Mouse (Mus musculus) adrenal gland, adult 18-20 months (tissue): ENCODE measurements around the gene Tuft1. TPM values are rescaled to one million over a fixed set of nuclear protein-coding genes. Genes with fewer than 3 reads are reported as not detected.
A peak's percentile ranks its signal among the peaks of the same experiment; 100 is the strongest.
"Not testable (repeated sequence)": the region's sequence is repeated elsewhere in the genome, so short reads cannot be mapped to it uniquely, and the experiment has no call there.

ENCODE experiments used
- DNase-seq, 2 experiments: peaks; one replicate each; pipeline ENCODE4 v3.0.0; 2021 to 2022; ENCODE audit warnings: low spot score in 2 of 2
- total RNA-seq, 2 experiments: library from RNA; stranded (reverse); gene quantifications; 1 replicate in 1 of 2; 2 replicates in 1 of 2; pipeline ENCODE4 v1.2.3; 2021

Gene Tuft1
- total RNA-seq, 2 experiments from 2014 or later = 7.3 to 13.5 TPM

GRCm38 (mm10) chr3:94665060-94665802 is 6.6 kb upstream of the Tuft1 start:
- not testable (repeated sequence) for DNase-seq

GRCm38 (mm10) chr3:94660841-94661240 is 2.2 kb upstream of the Tuft1 start:
- DNase-seq = not testable (repeated sequence)

- DNase-seq = not testable (repeated sequence)
Observed at GRCm38 (mm10) chr3:94659142-94659748, 573 bp upstream of the Tuft1 start.

GRCm38 (mm10) chr3:94657852-94658739 is 576 bp downstream of the Tuft1 start:
- DNase-seq = not testable (repeated sequence)

- not testable (repeated sequence) for DNase-seq
Observed at GRCm38 (mm10) chr3:94653967-94654366, 4.7 kb downstream of the Tuft1 start.

GRCm38 (mm10) chr3:94650409-94650808 is 8.3 kb downstream of the Tuft1 start:
- DNase-seq = no peak

GRCm38 (mm10) chr3:94648755-94649590 is 9.7 kb downstream of the Tuft1 start:
- peak in 1 of 2 experiments; percentile 26 for DNase-seq

- DNase-seq = not testable (repeated sequence)
Observed at GRCm38 (mm10) chr3:94642495-94643162, 16.0 kb downstream of the Tuft1 start, which contains the start of gene Gm10972. Gene Gm10972, plus strand, starts transcription at chr3:94643112.

- DNase-seq = peak in 1 of 2 experiments; percentile 30
Observed at GRCm38 (mm10) chr3:94629876-94630275, 28.8 kb downstream of the Tuft1 start.

GRCm38 (mm10) chr3:94628712-94629111 is 30.0 kb downstream of the Tuft1 start:
- DNase-seq = no peak

GRCm38 (mm10) chr3:94624281-94624680 is 34.4 kb downstream of the Tuft1 start:
- DNase-seq = no peak

GRCm38 (mm10) chr3:94622550-94622949 is 36.1 kb downstream of the Tuft1 start:
- no peak for DNase-seq

GRCm38 (mm10) chr3:94621740-94622507 is 36.7 kb downstream of the Tuft1 start:
- no peak for DNase-seq

- peak; percentile 33 to 61 for DNase-seq
Observed at GRCm38 (mm10) chr3:94616717-94617116, 42.0 kb downstream of the Tuft1 start.

GRCm38 (mm10) chr3:94613258-94613878 is 45.3 kb downstream of the Tuft1 start:
- no peak for DNase-seq

- no peak for DNase-seq
Observed at GRCm38 (mm10) chr3:94612274-94612673, 46.4 kb downstream of the Tuft1 start.

- DNase-seq = no peak
Observed at GRCm38 (mm10) chr3:94611834-94612233, 46.8 kb downstream of the Tuft1 start.

- DNase-seq = no peak
Observed at GRCm38 (mm10) chr3:94611343-94611742, 47.3 kb downstream of the Tuft1 start.

- peak in 1 of 2 experiments; percentile 31 for DNase-seq
Observed at GRCm38 (mm10) chr3:94610581-94610980, 48.1 kb downstream of the Tuft1 start.
